Mouse (Mus musculus) erythroblast, embryonic 14.5 days (primary cell): ENCODE measurements around the gene Asxl1.

Experiments
- GATA1 ChIP-seq: IDR thresholded peaks from 2 replicates; pipeline ENCODE4 v1.6.1; 2012; ENCODE audit warnings: low read length, inconsistent platforms, mixed read lengths
- TAL1 ChIP-seq: IDR thresholded peaks from 3 replicates; pipeline ENCODE4 v1.6.1; 2012; ENCODE audit warnings: low read length, inconsistent platforms, mixed read lengths

- TF ChIP-seq TAL1 (no peak), GATA1 (no peak)
Observed at GRCm38 (mm10) chr2:153434880-153435831, 89.5 kb downstream of the Asxl1 start.
